Mouse (Mus musculus) C2C12 (cell line): ENCODE results near the gene Sap25. TPM values are rescaled to one million over a fixed set of nuclear protein-coding genes. Genes with fewer than 3 reads are reported as not detected.

Source experiments
- H3K27me3 ChIP-seq: one replicate; pipeline ENCODE4 v1.6.1; 2011; ENCODE audit not compliant: control insufficient read depth, insufficient read depth, insufficient read length
- H3K36me3 ChIP-seq: one replicate; pipeline ENCODE4 v1.6.1; 2011; ENCODE audit not compliant: control insufficient read depth, insufficient read depth
- H3K4me3 ChIP-seq: one replicate; pipeline ENCODE4 v1.5.1; 2011; ENCODE audit warnings: mild to moderate bottlenecking, control low read depth; ENCODE audit not compliant: poor library complexity, insufficient read depth, severe bottlenecking
- H3K79me2 ChIP-seq: one replicate; pipeline ENCODE4 v1.6.1; 2011; ENCODE audit not compliant: control insufficient read depth, insufficient read depth
- H3K79me3 ChIP-seq: one replicate; pipeline ENCODE4 v1.6.1; 2011; ENCODE audit warnings: low read depth, control low read depth
- H3ac ChIP-seq: one replicate; pipeline ENCODE3; 2011; ENCODE audit warnings: low read depth; ENCODE audit not compliant: control insufficient read depth, insufficient read length
- CEBPB ChIP-seq: IDR thresholded peaks from one replicate; pipeline ENCODE4 v1.6.1; 2011; ENCODE audit warnings: low read depth, mild to moderate bottlenecking, control low read depth, moderate library complexity
- CTCF ChIP-seq: IDR thresholded peaks from one replicate; pipeline ENCODE4 v1.5.1; 2011; ENCODE audit not compliant: control insufficient read depth, insufficient read depth, insufficient read length
- FOSL1 ChIP-seq: IDR thresholded peaks from one replicate; pipeline ENCODE4 v1.8.0; 2011; ENCODE audit warnings: mild to moderate bottlenecking, low read length; ENCODE audit not compliant: poor library complexity, insufficient read depth, severe bottlenecking
- MAX ChIP-seq: IDR thresholded peaks from one replicate; pipeline ENCODE4 v1.6.1; 2011; ENCODE audit warnings: mild to moderate bottlenecking, control low read depth
- MYOD1 ChIP-seq: IDR thresholded peaks from one replicate; pipeline ENCODE4 v1.6.1; 2011; ENCODE audit warnings: low read depth; ENCODE audit not compliant: control insufficient read depth, insufficient read length
- MYOG ChIP-seq: IDR thresholded peaks from one replicate; pipeline ENCODE4 v1.6.1; 2011; ENCODE audit not compliant: control insufficient read depth, insufficient read length; ENCODE audit errors: extremely low read depth
- USF1 ChIP-seq: IDR thresholded peaks from one replicate; pipeline ENCODE4 v1.6.1; 2011; ENCODE audit warnings: low read depth, mild to moderate bottlenecking, control low read depth, moderate library complexity
- polyA plus RNA-seq: library from polyadenylated mRNA; unstranded; fragments of >200 nt; fragmentation: generic; extraction: Trizol; gene quantifications from one replicate; pipeline ENCODE4 v1.2.1, GENCODE M21; 2012; ENCODE audit warnings: missing spikeins

Gene Sap25
- polyA plus RNA-seq, 1 experiment: 4.4 TPM

DNA sequence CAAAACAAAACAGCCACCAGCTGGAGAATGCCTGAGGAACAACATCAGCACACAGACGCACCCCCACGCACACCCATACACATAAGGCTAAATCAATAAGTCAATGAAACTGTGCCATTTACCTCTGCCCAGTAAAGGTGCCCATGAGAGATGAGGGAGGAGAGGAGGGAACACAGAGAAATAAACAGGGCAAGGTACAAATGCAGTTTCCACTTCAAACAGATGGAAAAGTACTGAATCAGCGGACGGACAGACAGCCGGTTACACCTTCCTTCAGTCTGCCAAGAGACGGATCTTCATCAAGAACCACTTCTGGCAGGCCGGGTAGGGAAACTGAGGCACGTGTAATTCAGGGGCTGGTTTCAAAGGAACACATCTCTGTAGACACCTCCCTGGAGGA lies 33.7 kb downstream of the Sap25 start:
- H3K79me2 ChIP-seq: peaks cover 19% of the 10 kb centered on the region
- H3K36me3 ChIP-seq: no peaks in the 10 kb centered on the region
- H3K4me3 ChIP-seq: no peak overlapping the region
- H3ac ChIP-seq: no peak overlapping the region
- H3K27me3 ChIP-seq: no peaks in the 10 kb centered on the region
- TF ChIP-seq MAX (no peak), USF1 (no peak), CEBPB (no peak), MYOG (no peak), MYOD1 (no peak), FOSL1 (no peak), CTCF (no peak)
- peaks cover 4% of the 10 kb centered on the region for H3K79me3 ChIP-seq

DNA sequence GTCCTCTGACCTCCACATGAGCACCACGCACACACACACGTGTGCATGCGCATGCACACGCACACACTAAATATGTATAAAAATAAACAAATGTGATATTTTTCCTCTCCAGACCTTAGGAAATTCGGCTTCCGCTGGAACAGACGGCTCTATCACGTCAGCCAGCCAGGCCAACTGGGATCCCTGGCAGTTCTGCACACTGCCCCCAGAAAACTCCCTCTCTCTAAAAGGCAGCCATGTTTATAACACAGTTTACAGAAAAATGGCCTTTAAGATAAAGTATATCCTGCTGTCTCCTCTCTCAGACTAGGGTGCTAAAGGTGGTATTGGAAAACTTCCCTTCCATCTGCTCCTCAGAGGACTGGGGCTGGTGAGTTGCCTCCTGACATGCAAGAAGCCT lies 36.7 kb downstream of the Sap25 start:
- Histone ChIP-seq H3K27me3 (no peaks in the 10 kb centered on the region), H3K36me3 (no peaks in the 10 kb centered on the region), H3ac (no peak overlapping the region), H3K79me3 (peaks cover 4% of the 10 kb centered on the region), H3K4me3 (no peak overlapping the region), H3K79me2 (peaks cover 26% of the 10 kb centered on the region)
- no peak for TF ChIP-seq MYOG
- no peak for TF ChIP-seq MAX
- no peak for TF ChIP-seq CTCF
- no peak for TF ChIP-seq FOSL1
- TF ChIP-seq CEBPB: no peak
- TF ChIP-seq MYOD1: no peak
- TF ChIP-seq USF1: no peak

- Histone ChIP-seq H3K27me3 (no peaks in the 10 kb centered on the region), H3K36me3 (no peaks in the 10 kb centered on the region), H3K4me3 (no peak overlapping the region), H3ac (no peak overlapping the region), H3K79me3 (peaks cover 6% of the 10 kb centered on the region), H3K79me2 (peaks cover 34% of the 10 kb centered on the region)
- TF ChIP-seq CTCF (no peak), CEBPB (no peak)
Measured at GRCm38 (mm10) chr5:137678736-137679135, 37.6 kb downstream of the Sap25 start.

- Histone ChIP-seq H3K79me2 (peaks cover 37% of the 10 kb centered on the region), H3K36me3 (no peaks in the 10 kb centered on the region), H3K4me3 (no peak overlapping the region), H3K27me3 (no peaks in the 10 kb centered on the region), H3K79me3 (peaks cover 6% of the 10 kb centered on the region), H3ac (no peak overlapping the region)
- TF ChIP-seq FOSL1 (no peak), CEBPB (no peak)
Measured at GRCm38 (mm10) chr5:137679726-137680125, 38.6 kb downstream of the Sap25 start.

DNA sequence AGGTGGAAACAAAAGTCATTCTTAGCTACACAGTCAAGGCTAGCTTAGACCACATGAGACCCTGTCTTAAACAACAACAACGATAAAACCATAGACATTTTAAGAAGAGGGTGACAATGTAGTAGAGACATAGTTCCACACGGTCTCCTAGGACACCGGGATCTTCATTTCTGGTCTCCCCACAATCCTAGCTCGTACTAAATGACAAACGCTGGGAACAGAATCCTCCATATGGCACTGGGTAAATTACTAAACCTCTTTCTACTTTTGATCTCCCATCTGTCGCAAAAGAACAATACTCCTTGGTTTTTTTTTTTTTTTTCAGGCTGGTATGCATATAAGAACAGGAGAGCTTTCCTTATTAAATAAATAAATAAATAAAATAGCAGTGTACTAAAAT lies 41.4 kb downstream of the Sap25 start:
- Histone ChIP-seq H3K79me2 (peaks cover 37% of the 10 kb centered on the region), H3K4me3 (no peak overlapping the region), H3ac (no peak overlapping the region), H3K36me3 (no peaks in the 10 kb centered on the region), H3K27me3 (no peaks in the 10 kb centered on the region), H3K79me3 (peaks cover 6% of the 10 kb centered on the region)
- TF ChIP-seq MYOD1 (no peak), CTCF (no peak), FOSL1 (no peak), CEBPB (no peak), MAX (no peak), MYOG (no peak), USF1 (no peak)

DNA sequence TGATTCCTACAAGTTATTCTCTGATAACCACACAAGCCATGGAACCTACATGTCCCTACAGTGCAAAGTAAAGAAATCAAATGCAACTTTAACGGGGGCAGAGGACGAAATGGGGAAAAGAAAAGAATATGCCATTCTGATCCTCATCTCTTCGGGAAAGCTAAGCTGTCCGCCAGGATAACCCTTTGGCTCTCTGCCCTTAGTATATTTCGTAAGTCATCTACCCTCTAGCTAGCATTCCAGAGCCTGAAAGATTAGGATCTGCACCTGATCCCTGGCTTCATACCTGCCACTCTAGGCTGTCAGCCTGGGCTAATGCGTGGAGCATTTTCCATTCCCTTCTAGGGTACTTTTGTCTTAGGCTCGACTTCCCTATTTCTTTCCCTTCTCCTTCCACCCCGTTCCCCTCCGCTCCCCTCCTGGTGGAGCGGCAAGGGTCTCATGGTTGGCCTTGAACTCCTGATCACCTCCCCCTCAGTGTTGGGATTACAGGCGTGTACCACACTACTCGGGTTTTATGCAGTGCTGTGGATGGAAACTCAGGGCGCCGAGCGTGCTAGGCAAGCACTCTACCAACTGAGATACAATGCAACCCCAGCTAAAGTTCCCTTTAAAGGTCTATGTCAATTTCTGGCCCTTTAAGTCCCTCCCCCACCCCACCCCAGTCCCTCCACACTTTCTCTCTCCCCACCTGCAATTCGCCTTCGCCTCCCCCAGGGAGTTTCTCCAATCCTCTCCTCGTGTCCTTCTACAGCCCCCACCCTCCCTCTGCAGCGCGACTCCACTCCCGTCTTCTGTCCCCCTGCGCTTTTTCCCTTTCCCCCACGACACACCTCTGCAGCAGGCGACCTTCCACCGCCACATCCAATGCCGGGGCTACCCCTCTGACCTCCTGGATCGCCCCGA lies 42.5 kb downstream of the Sap25 start:
- Histone ChIP-seq H3K79me2 (peaks cover 30% of the 10 kb centered on the region), H3K36me3 (no peaks in the 10 kb centered on the region), H3K4me3 (peak overlapping the region; percentile 51), H3ac (peak overlapping the region; percentile 63), H3K79me3 (peaks cover 6% of the 10 kb centered on the region), H3K27me3 (no peaks in the 10 kb centered on the region)
- TF ChIP-seq MYOD1 (no peak), CEBPB (no peak), MAX (no peak), FOSL1 (no peak), CTCF (no peak), MYOG (no peak), USF1 (no peak)
